9 mouse cellular contexts compared by ENCODE assay signal in genomic region chr16:18036425-18036955, GRCm38 (mm10). TPM values are rescaled to one million over a fixed set of nuclear protein-coding genes. Genes with fewer than 3 reads are reported as not detected.
A peak's percentile ranks its signal among the peaks of the same experiment; 100 is the strongest.
DNase-seq lines count a peak whose midpoint lies in the region; ATAC-seq lines count a peak whose summit lies in the region.
"Had no signal": no experiment of that assay in that cellular context is flagged by ENCODE, and none has a peak within 500 bp of the region (broad histone marks: within the 10 kb centered on the region; RNA-seq: fewer than 3 reads in every experiment).

No protein-coding gene starts in this region.

- ATAC-seq in embryonic facial prominence, embryonic 13.5 days (ENCODE audit: insufficient number of reproducible peaks, insufficient read depth, low FRiP score, low TSS enrichment, low read depth), result 0 out of 2 replicates have a peak, but pooled peaks have one; percentile 37
- peak; percentile 65 for ATAC-seq in inflammation-experienced regulatory T-cells, adult 6 months
- peak; percentile 88 for ATAC-seq in liver, embryonic 11.5 days (replicated peaks; ENCODE audit: low FRiP score)
- ATAC-seq in neural tube, embryonic 11.5 days (ENCODE audit: insufficient read depth, low FRiP score, low TSS enrichment), result no peak

- no peaks in the 10 kb centered on the region for H3K36me3 ChIP-seq in embryonic facial prominence, embryonic 13.5 days
- H3K36me3 ChIP-seq in liver, embryonic 11.5 days (ENCODE audit: control insufficient read depth, insufficient read depth, low read length), result no peaks in the 10 kb centered on the region
- no peaks in the 10 kb centered on the region for H3K36me3 ChIP-seq in neural tube, embryonic 11.5 days (ENCODE audit: control insufficient read depth, insufficient read depth, low read length)

- H3K4me2 ChIP-seq in embryonic facial prominence, embryonic 13.5 days, result no peak overlapping the region
- H3K4me2 ChIP-seq in liver, embryonic 11.5 days, result 0 out of 2 replicates have a peak overlapping the region, but pooled peaks have one; percentile 25
- H3K4me2 ChIP-seq in neural tube, embryonic 11.5 days (ENCODE audit: low read depth), result no peak overlapping the region

- no peak overlapping the region for H3K27ac ChIP-seq in embryonic facial prominence, embryonic 13.5 days
- no peak overlapping the region for H3K27ac ChIP-seq in liver, embryonic 11.5 days (ENCODE audit: low read depth, low read length)
- no peak overlapping the region for H3K27ac ChIP-seq in neural tube, embryonic 11.5 days (ENCODE audit: low read depth, low read length)

- no peaks in the 10 kb centered on the region for H3K9me3 ChIP-seq in embryonic facial prominence, embryonic 13.5 days
- no peaks in the 10 kb centered on the region for H3K9me3 ChIP-seq in liver, embryonic 11.5 days (ENCODE audit: control insufficient read depth, low read length)
- H3K9me3 ChIP-seq in neural tube, embryonic 11.5 days (ENCODE audit: control insufficient read depth, low read length), result no peaks in the 10 kb centered on the region

- 15% methylated on average over 16 of the region's 16 CpGs for WGBS in embryonic facial prominence, embryonic 13.5 days
- 14% methylated on average over 16 of the region's 16 CpGs for WGBS in liver, embryonic 11.5 days
- 8% methylated on average over 16 of the region's 16 CpGs for WGBS in neural tube, embryonic 11.5 days

- H3K9ac ChIP-seq in embryonic facial prominence, embryonic 13.5 days, result no peak overlapping the region
- H3K9ac ChIP-seq in liver, embryonic 11.5 days (ENCODE audit: low read depth, low read length), result no peak overlapping the region
- no peak overlapping the region for H3K9ac ChIP-seq in neural tube, embryonic 11.5 days (ENCODE audit: low read length)

- DNase-seq in ovary, postnatal 14 days (ENCODE audit: low spot score), result peak; percentile 37
- DNase-seq in ovary, adult 18-20 months (ENCODE audit: low spot score), result no peak
- DNase-seq in WW6 (ENCODE audit: low read depth, low spot score), result peak; percentile 91
- DNase-seq in liver, embryonic 11.5 days (ENCODE audit: low spot score), result peak; percentile 86
- peak; percentile 41 for DNase-seq in neural tube, embryonic 11.5 days (ENCODE audit: low spot score)
- peak; percentile 60 to 68 for DNase-seq in thymus, postnatal 36 days

- H3K4me1 ChIP-seq in embryonic facial prominence, embryonic 13.5 days, result no peaks in the 10 kb centered on the region
- no peaks in the 10 kb centered on the region for H3K4me1 ChIP-seq in liver, embryonic 11.5 days (replicated peaks; ENCODE audit: control insufficient read depth, insufficient read depth, low read length)
- H3K4me1 ChIP-seq in neural tube, embryonic 11.5 days (ENCODE audit: control insufficient read depth, insufficient read depth, low read length), result no peaks in the 10 kb centered on the region

- H3K4me3 ChIP-seq in embryonic facial prominence, embryonic 13.5 days, result no peak overlapping the region
- H3K4me3 ChIP-seq in liver, embryonic 11.5 days (ENCODE audit: low read depth, low read length), result no peak overlapping the region
- no peak overlapping the region for H3K4me3 ChIP-seq in neural tube, embryonic 11.5 days (ENCODE audit: low read depth, low read length)

- peaks cover 4% of the 10 kb centered on the region for H3K27me3 ChIP-seq in embryonic facial prominence, embryonic 13.5 days
- H3K27me3 ChIP-seq in liver, embryonic 11.5 days (replicated peaks; ENCODE audit: control insufficient read depth, insufficient read depth, low read length), result peaks cover 3% of the 10 kb centered on the region; the same call in 1 of the 2 replicates
- H3K27me3 ChIP-seq in neural tube, embryonic 11.5 days (ENCODE audit: control insufficient read depth, insufficient read depth, low read length), result no peaks in the 10 kb centered on the region

RNA-seq across cellular contexts. Expression of gene Dgcr6, which starts 16.2 kb away (rescaled TPM):
- polyA plus RNA-seq in embryonic facial prominence, embryonic 13.5 days (2015; fragmentation: Nextera tagmentation; extraction: Ambion mirVana), result 118 and 123 TPM in 2 replicates
- polyA plus RNA-seq in inflammation-experienced regulatory T-cells, adult 6 months (2017; shearing (Covaris generic)), result 10 to 100 TPM; 11.5 to 19.1 (median 15.0) TPM
- polyA plus RNA-seq in liver, embryonic 11.5 days (2014; fragmentation: Nextera tagmentation; extraction: Ambion mirVana), result 74.1 and 79.8 TPM in 2 replicates
- polyA plus RNA-seq in neural tube, embryonic 11.5 days (2014; fragmentation: Nextera tagmentation; extraction: Ambion mirVana), result 142 and 147 TPM in 2 replicates

RNA-seq across cellular contexts. Expression of gene Prodh, which starts 53.5 kb away (rescaled TPM):
- polyA plus RNA-seq in embryonic facial prominence, embryonic 13.5 days (2015; fragmentation: Nextera tagmentation; extraction: Ambion mirVana), result 8.2 and 10.5 TPM in 2 replicates
- 1 to 10 TPM; 1.1 to 5.3 (median 4.2) TPM for polyA plus RNA-seq in inflammation-experienced regulatory T-cells, adult 6 months (2017; shearing (Covaris generic))
- 16.5 and 19.1 TPM in 2 replicates for polyA plus RNA-seq in liver, embryonic 11.5 days (2014; fragmentation: Nextera tagmentation; extraction: Ambion mirVana)
- polyA plus RNA-seq in neural tube, embryonic 11.5 days (2014; fragmentation: Nextera tagmentation; extraction: Ambion mirVana), result 8.6 and 10.3 TPM in 2 replicates

RNA-seq across cellular contexts. Expression of gene Vpreb2, which starts 56.3 kb away (rescaled TPM):
- polyA plus RNA-seq in embryonic facial prominence, embryonic 13.5 days (2015; fragmentation: Nextera tagmentation; extraction: Ambion mirVana), result not detected in 2 replicates
- not detected for polyA plus RNA-seq in inflammation-experienced regulatory T-cells, adult 6 months (2017; shearing (Covaris generic))
- not detected in 2 replicates for polyA plus RNA-seq in liver, embryonic 11.5 days (2014; fragmentation: Nextera tagmentation; extraction: Ambion mirVana)
- polyA plus RNA-seq in neural tube, embryonic 11.5 days (2014; fragmentation: Nextera tagmentation; extraction: Ambion mirVana), result not detected in 2 replicates
- polyA plus RNA-seq: heart, embryonic 16.5 days had no signal
